Mouse (Mus musculus) hindbrain, postnatal 0 days (tissue): ENCODE measurements around the gene Ncam1. TPM values are rescaled to one million over a fixed set of nuclear protein-coding genes. Genes with fewer than 3 reads are reported as not detected.

Source experiments
- ATAC-seq: fragments of 200-750 bp; cut with Nextera tagmentation; 2 replicates; pipeline ENCODE4 v1.8.0; 2017; ENCODE audit warnings: mild to moderate bottlenecking, moderate TSS enrichment, moderate library complexity
- DNase-seq: peaks from one replicate; pipeline ENCODE4 v3.0.0-alpha.2; 2015; ENCODE audit warnings: low spot score
- H3K27ac ChIP-seq: fragments of 300-500 bp; sonication (generic); 2 replicates; pipeline ENCODE4 v1.5.1; 2014; ENCODE audit warnings: mild to moderate bottlenecking
- H3K27me3 ChIP-seq: fragments of 300-500 bp; sonication (generic); 2 replicates; pipeline ENCODE4 v1.6.1; 2014; ENCODE audit warnings: low read length, mixed read lengths; ENCODE audit not compliant: insufficient read depth
- H3K36me3 ChIP-seq: fragments of 300-500 bp; sonication (generic); 2 replicates; pipeline ENCODE4 v1.6.1; 2014; ENCODE audit warnings: low read length, mixed read lengths; ENCODE audit not compliant: insufficient read depth
- H3K4me1 ChIP-seq: fragments of 300-500 bp; sonication (generic); 2 replicates; pipeline ENCODE4 v1.6.1; 2014; ENCODE audit warnings: antibody characterized with exemption, low read length, mixed read lengths; ENCODE audit not compliant: insufficient read depth
- H3K4me2 ChIP-seq: fragments of 300-500 bp; sonication (generic); 2 replicates; pipeline ENCODE4 v1.6.1; 2014; ENCODE audit warnings: low read depth, mild to moderate bottlenecking, low read length, moderate library complexity, mixed read lengths
- H3K4me3 ChIP-seq: fragments of 300-500 bp; sonication (generic); 2 replicates; pipeline ENCODE4 v1.5.1; 2014; ENCODE audit warnings: low read length
- H3K9ac ChIP-seq: fragments of 300-500 bp; sonication (generic); replicated peaks from 2 replicates; pipeline ENCODE4 v1.6.1; 2014; ENCODE audit warnings: mild to moderate bottlenecking, low read length, moderate library complexity, mixed read lengths
- H3K9me3 ChIP-seq: fragments of 300-500 bp; sonication (generic); 2 replicates; pipeline ENCODE4 v1.6.1; 2016; ENCODE audit warnings: low read length, mixed read lengths
- CTCF ChIP-seq: IDR thresholded peaks from 2 replicates; pipeline ENCODE4 v1.5.1; 2016; ENCODE audit warnings: antibody characterized with exemption, control low read depth, low read depth
- WGBS: fragments of 180-500 bp; shearing (Covaris S2); extraction: QIAGEN DNeasy Blood & Tissue Kit; methylation state at CpG from one replicate; pipeline ENCODE4 v1.1.7; 2014; 5-methylcytosine and 5-hydroxymethylcytosine counted together
- polyA plus RNA-seq: library from polyadenylated mRNA; unstranded; fragments of >200 nt; fragmentation: Nextera tagmentation; extraction: Ambion mirVana; gene quantifications from 2 replicates; pipeline ENCODE4 v1.2.1, GENCODE M21; 2015
- total RNA-seq: library from RNA; depleted of rRNA; stranded (reverse); fragments of >200 nt; gene quantifications from 2 replicates; pipeline ENCODE4 v1.2.3, GENCODE M21; 2014

Gene Ncam1
- total and polyA plus RNA-seq, 2 experiments from 2014 or later: 411 to 414 TPM

GRCm38 (mm10) chr9:49527340-49527739 is 271.4 kb downstream of the Ncam1 start:
- no peak overlapping the region for H3K9ac ChIP-seq
- DNase-seq (peak; percentile 34), ATAC-seq (peak; percentile 31; the same call in 1 of the 2 replicates)
- H3K27ac ChIP-seq: peak overlapping the region; percentile 45; the same call in 1 of the 2 replicates
- H3K4me3 ChIP-seq: no peak overlapping the region
- H3K4me2 ChIP-seq: no peak overlapping the region
- peaks cover 10% of the 10 kb centered on the region for H3K36me3 ChIP-seq
- WGBS: 39% methylated on average over 8 of the region's 8 CpGs
- H3K9me3 ChIP-seq: no peaks in the 10 kb centered on the region
- TF ChIP-seq CTCF: no peak
- no peaks in the 10 kb centered on the region for H3K4me1 ChIP-seq
- H3K27me3 ChIP-seq: no peaks in the 10 kb centered on the region

- Histone ChIP-seq H3K4me3 (no peak overlapping the region), H3K9me3 (no peaks in the 10 kb centered on the region), H3K27ac (no peak overlapping the region), H3K4me1 (no peaks in the 10 kb centered on the region), H3K27me3 (no peaks in the 10 kb centered on the region), H3K36me3 (peaks cover 13% of the 10 kb centered on the region), H3K9ac (no peak overlapping the region), H3K4me2 (no peak overlapping the region)
- TF ChIP-seq CTCF: no peak
- 76% methylated on average over 9 of the region's 9 CpGs for WGBS
- DNase-seq: no peak
- 0 out of 2 replicates have a peak, but pooled peaks have one; percentile 24 for ATAC-seq
Measured at GRCm38 (mm10) chr9:49524721-49525120, 274.0 kb downstream of the Ncam1 start.

- no peaks in the 10 kb centered on the region for H3K4me1 ChIP-seq
- no peak overlapping the region for H3K4me2 ChIP-seq
- DNase-seq (no peak), ATAC-seq (no peak)
- H3K36me3 ChIP-seq: peaks cover 17% of the 10 kb centered on the region
- H3K27ac ChIP-seq: no peak overlapping the region
- no peak overlapping the region for H3K4me3 ChIP-seq
- H3K9me3 ChIP-seq: no peaks in the 10 kb centered on the region
- TF ChIP-seq CTCF: no peak
- no peak overlapping the region for H3K9ac ChIP-seq
- 76% methylated on average over 9 of the region's 9 CpGs for WGBS
- H3K27me3 ChIP-seq: no peaks in the 10 kb centered on the region
Measured at GRCm38 (mm10) chr9:49523881-49524280, 274.8 kb downstream of the Ncam1 start.

DNA sequence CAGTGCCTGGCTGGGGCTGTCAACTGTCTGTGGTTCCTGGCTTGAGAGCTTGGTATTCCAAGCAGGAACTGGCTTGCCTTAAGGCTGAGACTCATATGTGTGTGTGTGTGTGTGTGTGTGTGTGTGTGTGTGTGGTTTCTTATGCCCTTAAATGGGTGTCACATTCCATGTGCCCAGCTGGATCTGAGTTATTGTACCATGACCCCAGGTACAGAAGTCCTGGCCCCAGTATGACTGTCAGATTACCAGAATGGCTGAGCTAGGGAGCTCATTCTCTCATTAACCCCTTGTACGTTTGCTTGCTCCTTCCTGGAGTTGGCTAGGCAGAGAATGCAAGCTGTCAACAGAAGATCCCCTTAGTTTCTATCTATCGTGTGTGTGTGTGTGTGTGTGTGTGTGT is 284.4 kb downstream of the Ncam1 start:
- no peaks in the 10 kb centered on the region for H3K9me3 ChIP-seq
- no peak for TF ChIP-seq CTCF
- no peaks in the 10 kb centered on the region for H3K4me1 ChIP-seq
- H3K27me3 ChIP-seq: no peaks in the 10 kb centered on the region
- peaks cover 27% of the 10 kb centered on the region for H3K36me3 ChIP-seq
- WGBS: 72% methylated on average over 2 of the region's 2 CpGs
- ATAC-seq (no peak), DNase-seq (no peak)
- no peak overlapping the region for H3K4me2 ChIP-seq
- no peak overlapping the region for H3K4me3 ChIP-seq
- H3K27ac ChIP-seq: no peak overlapping the region
- H3K9ac ChIP-seq: no peak overlapping the region

- Histone ChIP-seq H3K4me2 (no peak overlapping the region), H3K36me3 (peaks cover 45% of the 10 kb centered on the region), H3K27me3 (no peaks in the 10 kb centered on the region), H3K4me1 (no peaks in the 10 kb centered on the region), H3K9ac (no peak overlapping the region), H3K4me3 (no peak overlapping the region), H3K27ac (no peak overlapping the region), H3K9me3 (no peaks in the 10 kb centered on the region)
- TF ChIP-seq CTCF: no peak
- no peak for DNase-seq
- no peak for ATAC-seq
- 97% methylated on average over 4 of the region's 4 CpGs for WGBS
Measured at GRCm38 (mm10) chr9:49510666-49511065, 288.1 kb downstream of the Ncam1 start.

GRCm38 (mm10) chr9:49509628-49510027 is 289.1 kb downstream of the Ncam1 start:
- Histone ChIP-seq H3K36me3 (peaks cover 44% of the 10 kb centered on the region), H3K4me3 (no peak overlapping the region), H3K9me3 (no peaks in the 10 kb centered on the region), H3K27ac (no peak overlapping the region), H3K4me1 (no peaks in the 10 kb centered on the region), H3K4me2 (no peak overlapping the region), H3K27me3 (no peaks in the 10 kb centered on the region), H3K9ac (no peak overlapping the region)
- ATAC-seq: no peak
- 94% methylated on average over 8 of the region's 8 CpGs for WGBS
- no peak for DNase-seq
- TF ChIP-seq CTCF: no peak

DNA sequence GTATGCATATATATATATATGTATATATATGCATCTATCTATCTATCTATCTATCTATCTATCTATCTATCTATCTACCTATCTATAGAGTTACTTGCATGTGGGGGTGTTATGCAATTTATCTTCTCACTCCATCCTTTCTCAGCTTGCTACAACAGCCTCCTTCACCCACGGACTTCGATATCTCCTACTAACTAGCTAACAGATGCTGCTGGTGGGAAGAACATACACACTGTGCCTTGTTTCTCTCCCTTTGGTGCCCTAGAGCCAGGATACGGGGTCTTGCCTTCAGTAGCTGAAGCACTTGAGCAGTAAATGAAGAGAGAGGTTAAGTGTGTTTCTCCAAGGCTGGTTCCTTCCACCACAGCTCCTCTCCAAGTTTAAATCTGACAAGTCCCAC is 289.6 kb downstream of the Ncam1 start:
- H3K9me3 ChIP-seq: no peaks in the 10 kb centered on the region
- no peaks in the 10 kb centered on the region for H3K4me1 ChIP-seq
- H3K27me3 ChIP-seq: no peaks in the 10 kb centered on the region
- no peak overlapping the region for H3K9ac ChIP-seq
- no peak overlapping the region for H3K4me2 ChIP-seq
- TF ChIP-seq CTCF: no peak
- ATAC-seq (no peak), DNase-seq (no peak)
- H3K4me3 ChIP-seq: no peak overlapping the region
- WGBS: 95% methylated on average over 3 of the region's 3 CpGs
- peaks cover 44% of the 10 kb centered on the region for H3K36me3 ChIP-seq
- no peak overlapping the region for H3K27ac ChIP-seq
